Mouse (Mus musculus) erythroblast, embryonic 14.5 days (primary cell): ENCODE results near the gene Tcte2.

ENCODE experiments used
- GATA1 ChIP-seq: IDR thresholded peaks from 2 replicates; pipeline ENCODE4 v1.6.1; 2012; ENCODE audit warnings: low read length, inconsistent platforms, mixed read lengths
- TAL1 ChIP-seq: IDR thresholded peaks from 3 replicates; pipeline ENCODE4 v1.6.1; 2012; ENCODE audit warnings: low read length, inconsistent platforms, mixed read lengths

- TF ChIP-seq TAL1: no peak
- TF ChIP-seq GATA1: no peak
Observed at GRCm38 (mm10) chr17:13715511-13715910, 46.1 kb downstream of the Tcte2 start.
